Mouse (Mus musculus): ENCODE measurements around the gene Car5a. TPM values are rescaled to one million over a fixed set of nuclear protein-coding genes. Genes with fewer than 3 reads are reported as not detected.

Car5a gene
- polyA plus RNA-seq, 1 experiment from 2014 or later, result 1.1 TPM

DNA sequence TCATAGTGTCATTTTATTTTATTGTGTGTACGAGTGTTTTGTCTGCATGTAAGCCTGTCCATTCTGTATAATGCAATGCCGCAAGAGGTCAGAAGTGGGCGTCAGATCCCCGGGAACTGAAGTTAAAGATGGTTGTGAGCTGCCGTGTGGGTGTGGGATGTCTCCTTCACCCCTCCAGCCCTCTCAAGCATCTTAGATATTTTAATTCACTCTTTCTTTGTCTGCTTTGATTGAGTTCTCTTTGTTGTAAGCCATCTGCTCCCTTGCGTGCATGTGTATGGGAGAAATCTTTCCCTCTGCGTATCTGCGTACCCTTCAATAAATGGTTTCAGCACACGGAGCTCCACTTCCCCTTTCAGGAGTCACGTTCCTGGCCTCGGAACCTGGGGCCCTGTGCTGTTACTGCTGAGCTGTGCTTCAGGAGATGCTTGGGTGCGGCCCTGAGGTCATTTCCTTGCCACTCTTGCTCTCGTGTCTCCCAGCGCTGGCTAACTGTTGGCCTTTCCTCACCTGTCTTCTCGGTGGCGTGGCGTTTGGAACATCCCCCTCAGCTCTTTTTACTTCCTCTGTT lies 26.9 kb upstream of the Car5a start:
- no peaks in the 10 kb centered on the region for H3K9me3 ChIP-seq (replicated peaks)
- H3K36me3 ChIP-seq, result peaks cover 33% of the 10 kb centered on the region
- 60% methylated on average over 17 of the region's 17 CpGs for WGBS (ENCODE audit: insufficient replicate concordance)
- no peak overlapping the region for H3K4me3 ChIP-seq (replicated peaks)
- no peaks in the 10 kb centered on the region for H3K27me3 ChIP-seq
- H3K4me1 ChIP-seq (replicated peaks), result peaks cover 37% of the 10 kb centered on the region
- ATAC-seq (ENCODE audit: low read depth), result no peak
- H3K9ac ChIP-seq, result no peak overlapping the region
- no peak for DNase-seq
- no peak overlapping the region for H3K4me2 ChIP-seq
- no peak overlapping the region for H3K27ac ChIP-seq

DNA sequence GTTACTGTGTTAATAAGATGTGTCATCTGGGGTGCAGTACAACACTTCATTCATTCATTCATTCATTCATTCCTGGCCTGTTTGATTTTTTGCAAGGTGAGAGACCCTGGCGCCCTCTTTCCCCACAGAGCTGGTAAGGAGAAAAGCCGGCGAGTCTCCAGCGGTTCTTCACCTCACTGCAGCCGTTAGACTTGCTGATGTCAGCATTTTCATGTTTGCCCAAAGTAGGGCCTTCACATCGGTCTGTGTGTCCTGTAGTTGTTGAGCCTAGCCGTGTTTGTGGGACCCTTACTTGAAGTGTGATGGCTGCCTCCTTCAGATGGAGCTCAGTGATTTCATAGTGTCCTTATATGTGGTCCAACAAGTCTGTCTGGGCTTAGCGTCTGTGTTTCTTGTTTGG lies 25.5 kb upstream of the Car5a start:
- peaks cover 47% of the 10 kb centered on the region for H3K4me1 ChIP-seq (replicated peaks)
- H3K4me2 ChIP-seq, result no peak overlapping the region
- WGBS (ENCODE audit: insufficient replicate concordance), result 83% methylated on average over 8 of the region's 8 CpGs
- no peaks in the 10 kb centered on the region for H3K27me3 ChIP-seq
- ATAC-seq (ENCODE audit: low read depth), result no peak
- H3K4me3 ChIP-seq (replicated peaks), result no peak overlapping the region
- no peak overlapping the region for H3K9ac ChIP-seq
- H3K36me3 ChIP-seq, result peaks cover 20% of the 10 kb centered on the region
- no peak overlapping the region for H3K27ac ChIP-seq
- no peak for DNase-seq
- no peaks in the 10 kb centered on the region for H3K9me3 ChIP-seq (replicated peaks)

DNA sequence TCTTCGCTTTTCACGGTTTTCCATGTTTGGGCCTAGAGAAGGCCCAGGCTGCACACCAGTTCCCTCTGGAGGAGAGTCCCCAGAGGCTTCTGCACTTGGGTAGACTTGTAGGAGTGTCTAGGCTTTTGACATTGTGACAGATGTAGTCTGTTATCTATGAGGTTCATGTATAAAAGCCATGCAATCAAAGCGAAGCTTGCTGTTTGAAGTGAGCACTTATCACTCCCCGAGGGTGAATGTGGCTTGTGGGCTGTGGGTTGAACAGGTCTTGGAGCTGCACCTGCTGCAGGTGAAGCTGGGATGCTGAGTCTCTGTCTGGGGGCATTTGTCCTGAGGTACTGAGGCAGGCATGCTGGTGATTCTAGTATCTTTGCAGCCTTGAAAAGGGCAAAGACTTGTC lies 23.8 kb upstream of the Car5a start:
- DNase-seq (no peak), ATAC-seq (ENCODE audit: low read depth) (peak; percentile 64; the same call in 1 of the 2 replicates)
- Histone ChIP-seq H3K27ac (no peak overlapping the region), H3K4me2 (no peak overlapping the region), H3K4me1 (replicated peaks) (peaks cover 50% of the 10 kb centered on the region), H3K4me3 (replicated peaks) (no peak overlapping the region), H3K27me3 (no peaks in the 10 kb centered on the region), H3K9ac (no peak overlapping the region), H3K36me3 (peaks cover 7% of the 10 kb centered on the region; the same call in 1 of the 2 replicates), H3K9me3 (replicated peaks) (no peaks in the 10 kb centered on the region)
- 38% methylated on average over 4 of the region's 4 CpGs for WGBS (ENCODE audit: insufficient replicate concordance)

DNA sequence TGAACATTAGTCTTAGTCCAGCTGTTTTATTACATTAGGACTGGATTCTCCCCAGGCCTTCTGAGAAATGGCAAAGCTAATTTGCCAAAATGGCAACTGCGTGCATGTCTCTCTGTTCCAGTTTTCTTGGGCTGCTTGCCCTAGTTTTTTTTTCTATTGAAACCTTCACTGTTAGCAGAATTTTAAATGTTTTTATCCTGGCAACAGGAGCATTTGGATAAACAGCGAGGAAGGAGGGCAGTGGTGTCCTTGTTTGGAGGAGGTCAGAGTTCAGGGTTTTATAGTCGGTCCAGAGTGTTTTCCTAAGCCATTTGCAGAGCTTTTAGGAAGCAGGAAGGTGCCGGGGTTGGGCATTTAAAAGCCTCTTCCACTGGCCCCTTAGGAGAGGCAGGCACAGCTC lies 23.3 kb upstream of the Car5a start:
- Histone ChIP-seq H3K4me2 (no peak overlapping the region), H3K4me3 (replicated peaks) (no peak overlapping the region), H3K27me3 (no peaks in the 10 kb centered on the region), H3K36me3 (peaks cover 7% of the 10 kb centered on the region; the same call in 1 of the 2 replicates), H3K9me3 (replicated peaks) (no peaks in the 10 kb centered on the region), H3K27ac (no peak overlapping the region), H3K4me1 (replicated peaks) (peaks cover 50% of the 10 kb centered on the region), H3K9ac (no peak overlapping the region)
- no peak for DNase-seq
- no peak for ATAC-seq (ENCODE audit: low read depth)
- WGBS (ENCODE audit: insufficient replicate concordance), result 75% methylated on average over 4 of the region's 4 CpGs

DNA sequence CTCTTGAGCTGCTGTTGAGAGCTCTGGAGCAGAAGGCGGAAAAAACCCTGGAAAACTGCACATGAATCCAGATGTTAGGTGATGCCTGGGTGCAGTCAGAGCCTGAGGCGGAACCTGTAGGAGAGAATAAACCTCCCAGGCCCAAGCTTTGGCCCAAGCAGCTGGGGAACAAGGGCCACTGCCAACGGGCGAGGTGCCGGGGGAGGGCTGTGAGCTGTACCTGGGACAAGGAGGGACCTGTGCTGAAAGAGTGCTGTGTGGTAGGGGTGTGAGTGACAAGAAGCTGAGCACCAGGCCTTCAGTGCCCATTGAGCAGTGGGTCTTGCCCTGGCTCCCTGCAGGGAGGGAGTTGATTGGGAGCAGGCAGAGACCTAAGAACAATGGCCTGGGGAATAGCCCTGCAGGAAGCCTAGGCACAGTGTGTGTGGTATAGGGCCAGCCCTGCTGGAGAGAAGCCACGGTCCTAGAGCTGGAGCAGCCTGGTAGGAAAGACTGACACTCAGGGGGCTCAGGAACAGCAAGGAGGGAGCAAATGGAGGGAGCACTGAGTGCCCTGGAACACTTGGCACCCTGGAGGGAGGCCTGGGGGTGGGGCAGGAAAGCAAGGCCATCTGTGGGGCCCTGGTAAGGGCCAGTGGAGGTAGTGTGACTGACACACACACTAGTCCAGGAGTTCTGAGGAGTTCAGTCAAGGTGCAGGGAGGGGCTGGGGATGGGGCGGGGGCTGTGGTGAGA lies 22.2 kb upstream of the Car5a start:
- Histone ChIP-seq H3K9me3 (replicated peaks) (no peaks in the 10 kb centered on the region), H3K4me1 (replicated peaks) (peaks cover 58% of the 10 kb centered on the region), H3K4me2 (no peak overlapping the region), H3K27me3 (no peaks in the 10 kb centered on the region), H3K27ac (no peak overlapping the region), H3K36me3 (peaks cover 7% of the 10 kb centered on the region; the same call in 1 of the 2 replicates), H3K4me3 (replicated peaks) (no peak overlapping the region), H3K9ac (peak overlapping the region; percentile 37; the same call in 1 of the 2 replicates)
- WGBS (ENCODE audit: insufficient replicate concordance), result 65% methylated on average over 7 of the region's 7 CpGs
- DNase-seq, result no peak
- peak; percentile 45; the same call in 1 of the 2 replicates for ATAC-seq (ENCODE audit: low read depth)

DNA sequence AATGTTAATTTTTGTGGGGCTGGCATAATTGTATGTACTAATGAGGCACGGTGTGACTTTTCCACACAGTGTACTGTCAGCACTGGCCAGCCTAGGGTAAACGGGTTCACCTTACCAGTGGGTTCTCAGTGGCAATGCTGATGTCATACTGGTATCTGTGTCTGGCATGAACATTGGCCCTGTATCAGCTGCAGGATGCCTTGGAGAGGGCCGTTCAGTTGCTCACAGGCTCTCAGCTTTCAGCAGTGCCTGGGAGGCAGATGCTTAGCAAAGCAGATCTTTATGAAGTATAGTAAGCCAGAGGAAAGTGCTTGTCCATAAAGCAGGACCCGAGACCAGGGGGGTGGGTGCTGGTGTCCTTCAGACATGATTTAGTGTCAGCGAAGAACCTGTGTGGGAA lies 21.4 kb upstream of the Car5a start:
- Histone ChIP-seq H3K4me2 (no peak overlapping the region), H3K4me1 (replicated peaks) (peaks cover 54% of the 10 kb centered on the region), H3K9me3 (replicated peaks) (no peaks in the 10 kb centered on the region), H3K27ac (no peak overlapping the region), H3K36me3 (peaks cover 7% of the 10 kb centered on the region; the same call in 1 of the 2 replicates), H3K9ac (no peak overlapping the region), H3K4me3 (replicated peaks) (no peak overlapping the region), H3K27me3 (no peaks in the 10 kb centered on the region)
- DNase-seq (no peak), ATAC-seq (ENCODE audit: low read depth) (no peak)
- 69% methylated on average over 5 of the region's 5 CpGs for WGBS (ENCODE audit: insufficient replicate concordance)

DNA sequence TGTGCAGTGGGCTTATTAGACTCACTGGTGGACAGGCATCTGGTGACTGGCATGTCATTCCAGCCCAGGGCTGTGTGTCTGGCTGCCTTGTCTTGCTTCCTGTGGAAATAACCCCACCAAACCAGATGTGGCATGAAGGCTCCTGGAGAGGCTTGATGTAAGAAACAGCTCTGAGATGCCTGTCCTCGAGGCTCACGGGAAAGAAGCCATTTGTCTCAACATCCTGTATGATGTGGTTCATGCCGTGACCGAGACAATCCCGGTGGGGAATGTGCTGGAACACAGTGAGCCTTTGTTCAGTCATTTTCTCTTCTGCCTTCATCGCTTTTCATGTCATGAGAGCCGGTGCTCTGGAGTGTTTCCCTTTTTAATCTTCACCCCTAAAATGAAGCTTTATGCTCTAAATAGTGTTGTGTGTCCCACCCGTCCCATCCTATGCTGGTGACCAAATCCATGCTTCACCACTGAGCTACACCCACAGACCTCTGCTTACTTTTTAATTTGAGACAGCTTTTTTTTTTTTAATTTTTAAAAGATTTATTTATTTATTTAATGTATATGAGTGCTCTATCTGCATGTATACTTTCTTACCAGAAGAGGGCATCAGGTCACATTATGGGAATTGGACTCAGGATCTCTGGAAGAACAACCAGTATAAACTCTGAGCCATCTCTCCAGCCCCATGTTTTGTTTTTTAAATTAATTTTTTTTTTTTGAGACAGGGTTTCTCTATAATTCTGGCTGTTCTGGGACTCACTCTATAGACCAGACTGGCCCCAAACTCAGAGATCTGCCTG lies 20.2 kb upstream of the Car5a start:
- DNase-seq, result no peak
- no peak overlapping the region for H3K4me2 ChIP-seq
- no peak overlapping the region for H3K4me3 ChIP-seq (replicated peaks)
- H3K9ac ChIP-seq, result no peak overlapping the region
- 74% methylated on average over 8 of the region's 8 CpGs for WGBS (ENCODE audit: insufficient replicate concordance)
- peaks cover 52% of the 10 kb centered on the region for H3K4me1 ChIP-seq (replicated peaks)
- no peak for ATAC-seq (ENCODE audit: low read depth)
- H3K27me3 ChIP-seq, result no peaks in the 10 kb centered on the region
- H3K9me3 ChIP-seq (replicated peaks), result no peaks in the 10 kb centered on the region
- no peak overlapping the region for H3K27ac ChIP-seq
- H3K36me3 ChIP-seq, result peaks cover 8% of the 10 kb centered on the region; the same call in 1 of the 2 replicates

DNA sequence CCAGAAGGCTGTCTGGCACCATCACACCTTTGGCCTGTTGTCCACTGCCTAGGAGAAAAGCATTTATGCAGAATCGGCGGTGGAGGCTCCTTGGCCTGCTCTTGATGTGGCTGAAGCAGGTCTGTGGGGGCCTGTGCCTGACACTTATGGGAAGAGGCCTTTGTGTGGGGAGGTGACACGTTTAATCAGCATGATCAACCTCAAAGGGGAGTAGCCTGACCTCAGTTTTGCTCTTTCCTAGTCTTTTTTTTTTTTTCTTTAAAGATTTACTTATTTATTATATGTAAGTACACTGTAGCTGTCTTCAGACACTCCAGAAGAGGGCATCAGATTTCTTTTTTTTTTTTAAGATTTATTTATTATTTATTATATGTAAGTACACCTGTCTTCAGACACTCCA lies 18.2 kb upstream of the Car5a start:
- H3K9ac ChIP-seq, result no peak overlapping the region
- DNase-seq, result no peak
- 50% methylated on average over 3 of the region's 3 CpGs for WGBS (ENCODE audit: insufficient replicate concordance)
- H3K9me3 ChIP-seq (replicated peaks), result no peaks in the 10 kb centered on the region
- no peaks in the 10 kb centered on the region for H3K27me3 ChIP-seq
- H3K36me3 ChIP-seq, result peaks cover 12% of the 10 kb centered on the region; the same call in 1 of the 2 replicates
- H3K4me1 ChIP-seq (replicated peaks), result peaks cover 49% of the 10 kb centered on the region
- no peak for ATAC-seq (ENCODE audit: low read depth)
- H3K27ac ChIP-seq, result no peak overlapping the region
- H3K4me2 ChIP-seq, result no peak overlapping the region
- no peak overlapping the region for H3K4me3 ChIP-seq (replicated peaks)

DNA sequence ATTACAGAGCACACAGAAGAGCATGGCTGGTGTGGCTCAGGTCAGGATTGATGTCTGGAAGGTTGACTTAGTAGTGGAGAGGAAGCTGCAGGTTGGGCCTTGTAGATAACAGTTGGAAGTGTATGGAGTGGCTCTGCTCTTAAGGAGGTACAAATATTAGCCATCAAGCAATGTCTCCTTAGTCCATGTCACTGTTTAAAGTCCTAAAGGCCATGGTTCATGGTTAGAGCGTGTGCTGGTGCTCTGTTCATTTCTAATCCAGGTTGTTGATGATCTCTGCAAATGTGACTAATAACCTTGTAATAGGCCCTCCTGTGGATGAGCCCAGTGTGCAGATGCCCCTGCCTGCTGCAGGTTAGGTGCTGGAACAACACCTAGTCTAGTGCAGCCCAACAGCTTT lies 13.7 kb upstream of the Car5a start:
- H3K4me2 ChIP-seq, result no peak overlapping the region
- no peaks in the 10 kb centered on the region for H3K9me3 ChIP-seq (replicated peaks)
- no peak for DNase-seq
- H3K4me3 ChIP-seq (replicated peaks), result no peak overlapping the region
- peaks cover 44% of the 10 kb centered on the region for H3K36me3 ChIP-seq
- 79% methylated on average over 1 of the region's 1 CpGs for WGBS (ENCODE audit: insufficient replicate concordance)
- 0 out of 2 replicates have a peak overlapping the region, but pooled peaks have one; percentile 11 for H3K9ac ChIP-seq
- H3K27ac ChIP-seq, result no peak overlapping the region
- peaks cover 67% of the 10 kb centered on the region for H3K4me1 ChIP-seq (replicated peaks)
- no peaks in the 10 kb centered on the region for H3K27me3 ChIP-seq
- no peak for ATAC-seq (ENCODE audit: low read depth)

DNA sequence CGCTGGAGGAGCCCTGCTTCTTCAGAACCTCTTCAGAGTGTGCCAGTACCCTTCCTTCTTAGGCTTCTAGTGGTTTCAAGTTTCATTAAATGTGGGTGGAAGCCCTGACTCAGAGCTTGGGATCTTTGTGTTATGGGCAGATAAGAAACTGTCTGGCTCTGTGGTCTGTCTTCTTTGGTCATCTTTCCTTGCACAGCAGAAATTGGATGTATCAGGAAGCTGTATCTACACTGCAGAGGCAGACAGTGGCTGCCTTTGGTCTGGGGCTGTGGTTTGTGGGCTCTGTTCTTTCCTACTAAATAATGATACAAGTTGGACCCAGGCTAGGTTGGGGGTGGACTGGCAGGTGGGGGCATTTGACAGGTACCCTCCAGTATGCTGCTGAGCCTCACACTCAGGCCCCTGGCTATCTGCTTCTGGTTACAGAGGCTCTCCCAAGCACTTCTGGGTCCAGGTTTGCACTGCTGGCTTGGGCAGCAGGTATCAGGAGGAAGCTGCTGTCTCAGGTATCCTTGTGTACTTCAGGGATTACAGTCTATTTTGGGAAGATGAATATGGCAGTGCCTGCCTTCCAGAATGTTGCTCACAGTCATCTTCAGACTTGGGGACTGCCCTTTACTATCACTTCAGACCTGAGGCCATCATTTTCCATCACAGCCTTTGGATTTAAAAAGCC lies 11.3 kb upstream of the Car5a start:
- Histone ChIP-seq H3K27ac (peak overlapping the region; percentile 71), H3K9me3 (replicated peaks) (no peaks in the 10 kb centered on the region), H3K4me1 (replicated peaks) (peaks cover 81% of the 10 kb centered on the region), H3K36me3 (peaks cover 56% of the 10 kb centered on the region), H3K27me3 (no peaks in the 10 kb centered on the region), H3K4me2 (peak overlapping the region; percentile 25), H3K4me3 (replicated peaks) (no peak overlapping the region), H3K9ac (peak overlapping the region; percentile 40)
- DNase-seq (peak; percentile 23), ATAC-seq (ENCODE audit: low read depth) (peak; percentile 70)
- 18% methylated on average over 1 of the region's 1 CpGs for WGBS (ENCODE audit: insufficient replicate concordance)

Measured in liver, embryonic 13.5 days (tissue).